ENCODE assay signal across 8 mouse cellular contexts in the genomic region with DNA sequence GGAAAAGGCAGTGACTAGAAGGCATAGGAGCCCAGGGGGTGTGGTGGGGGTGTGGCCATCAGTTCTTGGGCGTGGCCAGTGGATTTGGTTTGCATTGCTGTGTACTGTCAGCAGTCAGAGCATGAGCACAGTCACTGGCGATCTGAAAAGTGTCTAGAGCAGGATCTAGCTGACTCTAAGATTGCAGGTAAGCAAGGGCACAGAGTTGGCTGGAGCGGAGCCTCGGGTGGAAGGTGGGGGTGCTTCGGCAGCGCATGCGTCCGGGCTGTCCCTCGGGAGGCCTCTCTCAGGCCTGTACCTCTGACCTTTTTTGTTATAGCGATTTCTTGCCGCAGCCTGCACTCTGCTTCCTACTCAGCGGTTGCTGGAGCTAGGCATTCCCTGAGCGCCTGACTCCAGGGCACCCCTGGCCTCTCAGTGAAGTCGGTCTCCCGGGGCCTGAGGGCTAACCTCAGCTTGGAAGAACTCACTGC. TPM values are rescaled to one million over a fixed set of nuclear protein-coding genes. Genes with fewer than 3 reads are reported as not detected.
A peak's percentile ranks its signal among the peaks of the same experiment; 100 is the strongest.
DNase-seq lines count a peak whose midpoint lies in the region; ATAC-seq and TF ChIP-seq lines count a peak whose summit lies in the region.

Gene Cd59a, plus strand, starts transcription at position 61 of the 473 bp plus-strand sequence.

- H3K27me3 ChIP-seq in forebrain, embryonic 14.5 days (replicated peaks; ENCODE audit: control insufficient read depth, insufficient read depth, low read length), result no peaks in the 10 kb centered on the region
- no peaks in the 10 kb centered on the region for H3K27me3 ChIP-seq in heart, postnatal 0 days (ENCODE audit: control insufficient read depth, insufficient read depth, low read length)
- no peaks in the 10 kb centered on the region for H3K27me3 ChIP-seq in liver, embryonic 15.5 days
- H3K27me3 ChIP-seq in neural tube, embryonic 13.5 days, result no peaks in the 10 kb centered on the region
- H3K27me3 ChIP-seq in testis, adult 2 months (ENCODE audit: control insufficient read depth, insufficient read depth, low read length), result no peaks in the 10 kb centered on the region

- DNase-seq in ES-CJ7 (ENCODE audit: low read depth, low spot score), result peak; percentile 89
- peak; percentile 64 for DNase-seq in cerebellum, adult 11 months
- DNase-seq in forebrain, embryonic 14.5 days (ENCODE audit: low spot score), result peak; percentile 70
- DNase-seq in heart, postnatal 0 days (ENCODE audit: low spot score), result peak; percentile 91
- peak; percentile 89 to 93 for DNase-seq in kidney, postnatal 4 days

- TF ChIP-seq POLR2A in testis, adult 2 months (IDR thresholded peaks at IDR 0.05; ENCODE audit: control insufficient read depth, low read depth, low read length), result peak; percentile 27; the same call in 1 of the 2 replicates

- 0 out of 2 replicates have a peak within 1 kb of the TSS, but pooled peaks have one; percentile 9 for H3K27ac ChIP-seq in forebrain, embryonic 14.5 days (ENCODE audit: low read depth, low read length)
- H3K27ac ChIP-seq in heart, postnatal 0 days (ENCODE audit: low read depth), result peak within 1 kb of the TSS; percentile 98
- peak within 1 kb of the TSS; percentile 96 for H3K27ac ChIP-seq in liver, embryonic 15.5 days (replicated peaks)
- peak within 1 kb of the TSS; percentile 67 for H3K27ac ChIP-seq in neural tube, embryonic 13.5 days (replicated peaks)
- H3K27ac ChIP-seq in testis, adult 2 months (ENCODE audit: control insufficient read depth, insufficient read depth, low read depth, low read length), result peak within 1 kb of the TSS; percentile 49

- no peaks in the 10 kb centered on the region for H3K36me3 ChIP-seq in forebrain, embryonic 14.5 days (ENCODE audit: control insufficient read depth, insufficient read depth, low read length)
- no peaks in the 10 kb centered on the region for H3K36me3 ChIP-seq in heart, postnatal 0 days (replicated peaks; ENCODE audit: control insufficient read depth, insufficient read depth, low read length)
- H3K36me3 ChIP-seq in liver, embryonic 15.5 days (replicated peaks), result no peaks in the 10 kb centered on the region
- H3K36me3 ChIP-seq in neural tube, embryonic 13.5 days, result no peaks in the 10 kb centered on the region
- H3K36me3 ChIP-seq in testis, adult 2 months (ENCODE audit: control insufficient read depth, insufficient read depth, low read length), result no peaks in the 10 kb centered on the region

- H3K4me2 ChIP-seq in forebrain, embryonic 14.5 days (ENCODE audit: low read length), result peak within 1 kb of the TSS; percentile 57
- peak within 1 kb of the TSS; percentile 81 for H3K4me2 ChIP-seq in heart, postnatal 0 days (ENCODE audit: low read depth, low read length)
- peak within 1 kb of the TSS; percentile 70 for H3K4me2 ChIP-seq in liver, embryonic 15.5 days
- peak within 1 kb of the TSS; percentile 63 for H3K4me2 ChIP-seq in neural tube, embryonic 13.5 days

- no peak for TF ChIP-seq EP300 in heart, postnatal 0 days (IDR thresholded peaks at IDR 0.05; ENCODE audit: low read depth)

- H3K4me3 ChIP-seq in forebrain, embryonic 14.5 days (ENCODE audit: low read depth, low read length), result peak within 1 kb of the TSS; percentile 30
- H3K4me3 ChIP-seq in heart, postnatal 0 days (ENCODE audit: low read depth, low read length), result peak within 1 kb of the TSS; percentile 56
- peak within 1 kb of the TSS; percentile 70 for H3K4me3 ChIP-seq in liver, embryonic 15.5 days (replicated peaks)
- H3K4me3 ChIP-seq in neural tube, embryonic 13.5 days, result peak within 1 kb of the TSS; percentile 43
- H3K4me3 ChIP-seq in testis, adult 2 months (ENCODE audit: control insufficient read depth, low read depth, low read length), result peak within 1 kb of the TSS; percentile 76

- H3K9me3 ChIP-seq in forebrain, embryonic 14.5 days (replicated peaks; ENCODE audit: control insufficient read depth, low read length), result no peaks in the 10 kb centered on the region
- no peaks in the 10 kb centered on the region for H3K9me3 ChIP-seq in heart, postnatal 0 days (replicated peaks; ENCODE audit: control insufficient read depth, low read length)
- no peaks in the 10 kb centered on the region for H3K9me3 ChIP-seq in liver, embryonic 15.5 days (replicated peaks)
- H3K9me3 ChIP-seq in neural tube, embryonic 13.5 days, result no peaks in the 10 kb centered on the region

- peak; percentile 79 for ATAC-seq in forebrain, embryonic 14.5 days
- peak; percentile 91 for ATAC-seq in heart, postnatal 0 days (ENCODE audit: insufficient read depth, low read depth)
- peak; percentile 76 for ATAC-seq in liver, embryonic 15.5 days (ENCODE audit: insufficient read depth)
- ATAC-seq in neural tube, embryonic 13.5 days (ENCODE audit: low read depth), result peak; percentile 92

- H3K9ac ChIP-seq in forebrain, embryonic 14.5 days (ENCODE audit: low read length), result peak within 1 kb of the TSS; percentile 54
- peak within 1 kb of the TSS; percentile 81 for H3K9ac ChIP-seq in heart, postnatal 0 days (replicated peaks; ENCODE audit: low read depth, low read length)
- H3K9ac ChIP-seq in liver, embryonic 15.5 days, result peak within 1 kb of the TSS; percentile 76
- peak within 1 kb of the TSS; percentile 67 for H3K9ac ChIP-seq in neural tube, embryonic 13.5 days

- TF ChIP-seq CTCF in heart, postnatal 0 days (IDR thresholded peaks at IDR 0.05; ENCODE audit: low read depth), result no peak
- no peak for TF ChIP-seq CTCF in testis, adult 2 months (IDR thresholded peaks at IDR 0.05; ENCODE audit: control insufficient read depth, insufficient read depth, insufficient replicate concordance, low read depth, low read length)

- H3K4me1 ChIP-seq in forebrain, embryonic 14.5 days (ENCODE audit: control insufficient read depth, insufficient read depth, low read length), result 0 out of 2 replicates have a peak, but pooled peaks cover 4% of the 10 kb centered on the region
- peaks cover 18% of the 10 kb centered on the region for H3K4me1 ChIP-seq in heart, postnatal 0 days (ENCODE audit: control insufficient read depth, insufficient read depth)
- H3K4me1 ChIP-seq in liver, embryonic 15.5 days (replicated peaks), result peaks cover 81% of the 10 kb centered on the region
- H3K4me1 ChIP-seq in neural tube, embryonic 13.5 days (replicated peaks), result peaks cover 10% of the 10 kb centered on the region
- peaks cover 3% of the 10 kb centered on the region; the same call in 1 of the 2 replicates for H3K4me1 ChIP-seq in testis, adult 2 months (ENCODE audit: control insufficient read depth, insufficient read depth, low read length)

- WGBS in forebrain, embryonic 14.5 days, result 9% methylated on average over 15 of the region's 15 CpGs
- 0% methylated on average over 15 of the region's 15 CpGs for WGBS in heart, postnatal 0 days
- WGBS in liver, embryonic 15.5 days (ENCODE audit: insufficient replicate concordance), result 4% methylated on average over 15 of the region's 15 CpGs
- WGBS in neural tube, embryonic 13.5 days, result 3% methylated on average over 15 of the region's 15 CpGs

RNA-seq across cellular contexts. Expression of gene Cd59a, which starts in this region (rescaled TPM):
- polyA plus RNA-seq in forebrain, embryonic 14.5 days (2014; fragmentation: Nextera tagmentation; extraction: Ambion mirVana), result 5.7 and 7.3 TPM in 2 replicates
- total RNA-seq in heart, postnatal 0 days (2014; rRNA removed; ENCODE audit: low replicate concordance), result 28.3 and 40.6 TPM in 2 replicates
- 90.7 and 96.5 TPM in 2 replicates for polyA plus RNA-seq in heart, postnatal 0 days (2015; fragmentation: Nextera tagmentation; extraction: Ambion mirVana)
- 90.3 and 92.5 TPM in 2 replicates for polyA plus RNA-seq in liver, embryonic 15.5 days (2015; fragmentation: Nextera tagmentation; extraction: Ambion mirVana)
- polyA plus RNA-seq in neural tube, embryonic 13.5 days (2015; fragmentation: Nextera tagmentation; extraction: Ambion mirVana), result 15.8 and 25.4 TPM in 2 replicates
- polyA plus RNA-seq in testis, adult 2 months (2012; rRNA removed), result 13.0 and 20.8 TPM in 2 replicates

Comparison
In these comparisons a context has a peak if more than half of its experiments do, and no peak if none do; other contexts are left out.
1. Peak in every context shown above with its lines: DNase-seq, ATAC-seq, H3K4me3 ChIP-seq and H3K27ac ChIP-seq.
2. H3K27ac ChIP-seq: peak in every context shown above with its lines; median percentile 98 in heart, postnatal 0 days; 96 in liver, embryonic 15.5 days; 67 in neural tube, embryonic 13.5 days; 49 in testis, adult 2 months; 9 in forebrain, embryonic 14.5 days.